Mouse (Mus musculus): ENCODE results near the gene Hps4.

DNA sequence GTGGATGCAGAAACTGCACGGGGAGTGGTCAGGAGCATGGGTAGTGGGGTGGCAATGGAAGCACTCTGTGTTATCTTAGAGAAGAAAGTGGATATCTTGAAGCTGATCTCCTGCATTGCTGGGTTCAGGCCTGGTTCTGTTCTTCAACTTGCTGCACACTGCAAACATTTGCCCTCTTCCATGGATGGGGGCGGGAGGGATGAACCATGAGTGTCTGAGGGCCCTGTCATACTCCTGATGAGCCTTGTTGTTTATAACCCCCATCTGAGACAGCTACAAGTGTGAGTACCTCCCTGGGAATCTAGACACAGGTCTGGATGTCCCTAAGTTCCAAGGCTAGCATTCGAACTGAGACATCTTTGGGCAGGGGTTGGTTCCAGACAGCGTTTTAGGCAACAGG is 21.5 kb upstream of the Hps4 start:
- no peak for TF ChIP-seq CTCF (IDR thresholded peaks at IDR 0.05; ENCODE audit: low read depth)
- TF ChIP-seq EP300 (optimal IDR thresholded peaks at IDR 0.05), result no peak

Measured in stomach, postnatal 0 days (tissue).